Mouse (Mus musculus) midbrain, embryonic 10.5 days (tissue): ENCODE measurements around the gene Mindy4. TPM values are rescaled to one million over a fixed set of nuclear protein-coding genes. Genes with fewer than 3 reads are reported as not detected.
A peak's percentile ranks its signal among the peaks of the same experiment; 100 is the strongest.

ENCODE experiments used
- DNase-seq: peaks from one replicate; pipeline ENCODE4 v3.0.0-alpha.2; 2017; ENCODE audit warnings: low spot score
- H3K27ac ChIP-seq: fragments of 300-500 bp; sonication (generic); replicated peaks from 2 replicates; pipeline ENCODE4 v1.5.1; 2016; ENCODE audit warnings: mild to moderate bottlenecking
- H3K27me3 ChIP-seq: fragments of 300-500 bp; sonication (generic); 2 replicates; pipeline ENCODE4 v1.6.1; 2016; ENCODE audit warnings: low read depth, mild to moderate bottlenecking; ENCODE audit not compliant: poor library complexity, severe bottlenecking
- H3K36me3 ChIP-seq: fragments of 300-500 bp; sonication (generic); 2 replicates; pipeline ENCODE4 v1.6.1; 2016; ENCODE audit warnings: mild to moderate bottlenecking, moderate library complexity
- H3K4me1 ChIP-seq: fragments of 300-500 bp; sonication (generic); 2 replicates; pipeline ENCODE4 v1.6.1; 2016
- H3K4me3 ChIP-seq: fragments of 300-500 bp; sonication (generic); 2 replicates; pipeline ENCODE4 v1.5.1; 2016; ENCODE audit warnings: mild to moderate bottlenecking, moderate library complexity
- H3K9me3 ChIP-seq: fragments of 300-500 bp; sonication (generic); replicated peaks from 2 replicates; pipeline ENCODE4 v1.6.1; 2016; ENCODE audit warnings: mild to moderate bottlenecking
- WGBS: fragments of 180-500 bp; shearing (Covaris S2); methylation state at CpG from one replicate; pipeline ENCODE4 v1.1.7; 2016; 5-methylcytosine and 5-hydroxymethylcytosine counted together
- polyA plus RNA-seq: library from polyadenylated mRNA; unstranded; fragments of >200 nt; fragmentation: Nextera tagmentation; extraction: Ambion mirVana; gene quantifications from 2 replicates; pipeline ENCODE4 v1.2.1, GENCODE M21; 2016

The Mindy4 gene
- polyA plus RNA-seq, 1 experiment from 2014 or later, result 23.3 TPM

DNA sequence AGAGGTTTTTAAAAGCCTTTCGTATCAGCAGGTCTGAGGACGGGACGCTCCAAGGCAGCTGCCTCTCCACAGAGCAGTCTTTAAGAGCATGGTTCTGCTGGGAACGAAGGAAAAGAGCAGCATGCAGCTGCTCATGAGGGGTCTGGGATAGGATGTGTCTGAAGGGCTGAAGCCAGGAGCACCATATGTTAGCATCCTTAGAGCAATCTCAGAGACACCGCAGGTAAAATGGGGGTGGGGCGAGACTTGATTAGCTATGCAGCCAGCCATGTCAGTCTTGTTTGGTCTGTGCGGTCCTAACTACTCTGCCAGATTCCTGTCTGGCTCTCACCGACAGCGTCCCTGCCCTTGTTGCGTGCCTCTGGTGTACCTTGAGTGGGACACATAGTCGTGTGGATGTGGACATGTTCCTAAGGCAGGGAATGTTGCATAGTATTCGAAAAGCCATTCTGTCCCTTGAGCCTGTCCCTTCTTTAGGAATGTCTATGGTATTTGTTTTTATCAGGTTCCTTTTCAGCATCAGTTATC is 43.8 kb downstream of the Mindy4 start:
- no peak for DNase-seq
- H3K9me3 ChIP-seq, result no peaks in the 10 kb centered on the region
- H3K4me3 ChIP-seq, result no peak overlapping the region
- peaks cover 46% of the 10 kb centered on the region for H3K36me3 ChIP-seq
- no peaks in the 10 kb centered on the region for H3K4me1 ChIP-seq
- WGBS, result 94% methylated on average over 12 of the region's 12 CpGs
- no peak overlapping the region for H3K27ac ChIP-seq
- H3K27me3 ChIP-seq, result no peaks in the 10 kb centered on the region

GRCm38 (mm10) chr6:55249263-55249662 is 46.1 kb downstream of the Mindy4 start:
- Histone ChIP-seq H3K4me1 (no peaks in the 10 kb centered on the region), H3K27ac (no peak overlapping the region), H3K9me3 (no peaks in the 10 kb centered on the region), H3K36me3 (peaks cover 44% of the 10 kb centered on the region), H3K4me3 (no peak overlapping the region), H3K27me3 (no peaks in the 10 kb centered on the region)
- 90% methylated on average over 9 of the region's 9 CpGs for WGBS
- DNase-seq, result no peak

DNA sequence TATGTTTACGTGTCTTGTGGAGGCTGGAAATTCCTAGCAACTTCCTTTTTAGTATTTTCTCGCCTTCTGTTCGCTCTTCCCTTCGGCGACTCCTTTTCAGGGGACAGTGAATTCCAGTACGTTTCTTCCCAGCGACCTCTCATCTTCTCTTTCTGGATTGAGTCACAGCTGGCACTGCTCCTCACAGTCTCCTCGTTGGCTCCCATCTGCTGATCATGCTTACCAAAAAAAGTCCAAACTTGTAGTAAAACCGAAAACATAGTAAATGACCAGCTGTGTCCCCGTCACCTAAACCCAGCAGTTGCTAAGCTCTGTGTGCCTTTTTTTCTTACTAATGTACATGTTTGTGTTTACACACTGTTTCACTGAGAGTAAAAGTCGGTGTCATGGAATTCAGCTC is 47.6 kb downstream of the Mindy4 start:
- no peak overlapping the region for H3K27ac ChIP-seq
- DNase-seq, result no peak
- no peak overlapping the region for H3K4me3 ChIP-seq
- H3K27me3 ChIP-seq, result no peaks in the 10 kb centered on the region
- no peaks in the 10 kb centered on the region for H3K9me3 ChIP-seq
- no peaks in the 10 kb centered on the region for H3K4me1 ChIP-seq
- 85% methylated on average over 11 of the region's 11 CpGs for WGBS
- peaks cover 29% of the 10 kb centered on the region for H3K36me3 ChIP-seq

DNA sequence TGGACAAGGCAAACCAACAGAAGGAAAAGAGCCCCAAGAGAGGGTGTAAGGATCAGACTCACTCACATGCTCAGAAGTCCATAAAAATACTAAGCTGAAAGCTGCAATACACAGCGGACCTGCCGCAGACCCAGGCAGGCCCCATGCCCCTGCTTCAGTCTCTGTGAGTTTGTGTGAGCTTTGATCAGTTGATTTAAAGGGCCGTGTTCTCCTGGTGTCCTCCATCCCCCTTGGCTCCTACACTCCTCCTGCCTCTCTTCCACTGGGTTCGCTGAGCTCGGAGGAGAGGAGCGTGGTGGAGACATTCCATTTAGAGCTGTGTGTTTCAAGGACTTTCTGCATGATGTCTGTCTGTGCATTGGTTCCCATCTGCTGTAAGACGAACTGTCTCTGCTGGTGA is 48.4 kb downstream of the Mindy4 start:
- 76% methylated on average over 7 of the region's 7 CpGs for WGBS
- no peak for DNase-seq
- H3K9me3 ChIP-seq, result no peaks in the 10 kb centered on the region

GRCm38 (mm10) chr6:55252731-55253247 is 49.6 kb downstream of the Mindy4 start:
- H3K4me3 ChIP-seq, result no peak overlapping the region
- no peaks in the 10 kb centered on the region for H3K27me3 ChIP-seq
- no peaks in the 10 kb centered on the region for H3K9me3 ChIP-seq
- no peaks in the 10 kb centered on the region for H3K4me1 ChIP-seq
- H3K36me3 ChIP-seq, result peaks cover 33% of the 10 kb centered on the region
- DNase-seq, result no peak
- no peak overlapping the region for H3K27ac ChIP-seq
- 78% methylated on average over 8 of the region's 8 CpGs for WGBS

More for the DNA sequence above, 48.4 kb downstream of the Mindy4 start:
- Histone ChIP-seq H3K4me3 (no peak overlapping the region), H3K27ac (no peak overlapping the region), H3K4me1 (no peaks in the 10 kb centered on the region), H3K27me3 (no peaks in the 10 kb centered on the region), H3K36me3 (peaks cover 27% of the 10 kb centered on the region)

DNA sequence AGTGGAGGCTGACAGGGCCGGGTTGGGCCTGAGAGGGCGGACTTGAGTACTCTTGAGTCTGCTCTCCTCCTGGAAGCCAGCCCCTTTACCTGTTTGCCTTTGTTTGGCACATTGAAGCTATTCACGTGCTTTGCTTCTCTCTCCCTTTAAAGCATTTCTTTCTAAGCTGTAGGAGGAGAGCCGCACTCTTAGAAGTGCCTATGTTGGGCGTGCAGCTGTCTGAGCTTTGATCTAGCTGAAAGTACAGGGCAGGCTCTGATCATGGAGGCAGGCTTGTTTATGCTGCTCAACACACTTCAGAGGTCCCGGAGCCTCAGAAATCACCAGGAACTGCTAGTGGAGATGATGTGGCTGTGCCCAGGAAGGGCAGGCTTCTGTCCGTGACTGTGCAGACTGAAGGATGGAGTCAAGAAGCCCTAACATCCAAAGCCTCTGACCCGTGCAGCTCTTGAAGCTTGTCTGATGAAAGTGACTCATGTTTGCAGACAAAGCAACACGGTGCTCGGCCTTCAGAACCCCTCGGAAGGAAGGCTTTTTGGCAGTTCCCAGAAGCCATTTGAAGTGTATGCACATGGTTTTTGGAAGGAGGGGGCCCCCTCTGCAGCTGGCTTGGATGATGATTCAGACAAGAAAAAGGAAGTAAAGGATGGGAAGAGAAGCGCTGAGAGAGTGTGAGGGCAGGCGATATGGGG is 53.5 kb downstream of the Mindy4 start:
- no peak for DNase-seq
- 88% methylated on average over 13 of the region's 13 CpGs for WGBS
- Histone ChIP-seq H3K36me3 (peaks cover 45% of the 10 kb centered on the region), H3K27me3 (no peaks in the 10 kb centered on the region), H3K4me3 (no peak overlapping the region), H3K4me1 (no peaks in the 10 kb centered on the region), H3K27ac (no peak overlapping the region), H3K9me3 (no peaks in the 10 kb centered on the region)

GRCm38 (mm10) chr6:55257246-55257645 is 54.1 kb downstream of the Mindy4 start:
- H3K4me1 ChIP-seq, result no peaks in the 10 kb centered on the region
- peaks cover 46% of the 10 kb centered on the region for H3K36me3 ChIP-seq
- WGBS, result 93% methylated on average over 7 of the region's 7 CpGs
- DNase-seq, result no peak
- no peaks in the 10 kb centered on the region for H3K27me3 ChIP-seq
- no peak overlapping the region for H3K27ac ChIP-seq
- H3K9me3 ChIP-seq, result no peaks in the 10 kb centered on the region
- H3K4me3 ChIP-seq, result no peak overlapping the region

DNA sequence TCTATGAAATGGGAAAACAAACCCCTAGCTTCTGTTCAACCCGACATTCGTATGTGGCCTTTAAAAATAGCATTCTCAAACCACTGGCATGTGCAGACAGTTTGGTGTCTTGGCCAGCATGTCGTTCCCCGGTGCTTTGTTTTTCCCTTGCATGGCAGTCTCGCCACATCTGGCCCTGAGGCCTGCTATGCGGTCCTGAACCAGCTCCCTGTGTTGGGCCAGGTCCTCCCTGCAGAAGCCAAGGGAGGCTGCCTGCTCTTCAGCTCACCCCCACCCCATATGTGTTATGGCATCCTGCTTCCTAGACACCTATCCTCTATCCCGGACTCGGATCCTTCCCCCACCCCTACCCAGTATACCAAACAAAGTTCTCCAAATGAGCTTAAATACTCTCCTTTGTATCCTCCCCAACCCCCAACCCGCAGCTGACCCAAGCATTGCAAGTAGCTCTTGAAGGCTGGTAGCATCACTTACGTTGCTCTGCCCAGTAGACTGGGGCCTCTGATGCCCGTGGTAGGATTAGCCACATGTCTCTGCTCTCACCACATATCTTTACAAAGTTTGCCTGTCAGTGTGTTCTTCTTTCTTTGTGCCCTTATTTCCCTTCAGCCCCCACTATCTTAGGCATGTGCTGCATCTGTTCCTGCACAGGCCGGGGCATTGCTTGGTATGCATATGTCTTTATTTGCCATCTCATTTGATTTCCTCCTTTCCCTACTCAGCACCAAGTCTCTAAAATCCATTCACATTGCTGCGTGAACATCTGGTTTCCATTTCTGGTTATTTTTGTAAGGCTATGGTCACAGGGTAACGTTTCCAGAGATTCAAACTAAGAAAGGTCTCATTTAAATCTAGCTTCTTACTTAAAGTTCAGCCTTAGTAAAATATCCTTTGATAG is 55.5 kb downstream of the Mindy4 start:
- WGBS, result 78% methylated on average over 14 of the region's 14 CpGs
- 0 out of 2 replicates have a peak overlapping the region, but pooled peaks have one; percentile 23 for H3K27ac ChIP-seq
- DNase-seq, result no peak

GRCm38 (mm10) chr6:55262161-55262560 is 59.0 kb downstream of the Mindy4 start:
- Histone ChIP-seq H3K9me3 (no peaks in the 10 kb centered on the region), H3K27me3 (no peaks in the 10 kb centered on the region), H3K4me1 (no peaks in the 10 kb centered on the region), H3K27ac (no peak overlapping the region), H3K4me3 (no peak overlapping the region), H3K36me3 (peaks cover 60% of the 10 kb centered on the region)
- 93% methylated on average over 12 of the region's 12 CpGs for WGBS
- DNase-seq, result no peak

More for the DNA sequence above, 55.5 kb downstream of the Mindy4 start:
- peaks cover 49% of the 10 kb centered on the region for H3K36me3 ChIP-seq
- H3K9me3 ChIP-seq, result no peaks in the 10 kb centered on the region
- no peaks in the 10 kb centered on the region for H3K4me1 ChIP-seq
- H3K27me3 ChIP-seq, result no peaks in the 10 kb centered on the region
- H3K4me3 ChIP-seq, result no peak overlapping the region

- Histone ChIP-seq H3K27me3 (no peaks in the 10 kb centered on the region), H3K4me3 (no peak overlapping the region), H3K36me3 (peaks cover 55% of the 10 kb centered on the region), H3K27ac (no peak overlapping the region), H3K9me3 (no peaks in the 10 kb centered on the region), H3K4me1 (no peaks in the 10 kb centered on the region)
- no peak for DNase-seq
- 79% methylated on average over 5 of the region's 5 CpGs for WGBS
These were observed 60.4 kb downstream of the Mindy4 start for GRCm38 (mm10) chr6:55263490-55264046.

GRCm38 (mm10) chr6:55264741-55265366 is 61.7 kb downstream of the Mindy4 start:
- no peaks in the 10 kb centered on the region for H3K4me1 ChIP-seq
- no peak for DNase-seq
- 92% methylated on average over 7 of the region's 7 CpGs for WGBS
- H3K4me3 ChIP-seq, result no peak overlapping the region
- peaks cover 55% of the 10 kb centered on the region for H3K36me3 ChIP-seq
- no peaks in the 10 kb centered on the region for H3K27me3 ChIP-seq
- H3K27ac ChIP-seq, result no peak overlapping the region
- H3K9me3 ChIP-seq, result no peaks in the 10 kb centered on the region

GRCm38 (mm10) chr6:55272952-55273351 is 69.8 kb downstream of the Mindy4 start:
- 81% methylated on average over 7 of the region's 7 CpGs for WGBS

More at GRCm38 (mm10) chr6:55272952-55273351, 69.8 kb downstream of the Mindy4 start:
- DNase-seq, result no peak
- no peaks in the 10 kb centered on the region for H3K9me3 ChIP-seq
- 0 out of 2 replicates have a peak, but pooled peaks cover 4% of the 10 kb centered on the region for H3K4me1 ChIP-seq
- H3K27me3 ChIP-seq, result no peaks in the 10 kb centered on the region
- peak overlapping the region; percentile 57 for H3K27ac ChIP-seq
- peaks cover 7% of the 10 kb centered on the region for H3K36me3 ChIP-seq
- H3K4me3 ChIP-seq, result no peak overlapping the region
